Mouse (Mus musculus): ENCODE results near the gene Tnfsfm13.
"Not testable (repeated sequence)": the region's sequence is repeated elsewhere in the genome, so short reads cannot be mapped to it uniquely, and the experiment has no call there.

Gene Tnfsfm13

DNA sequence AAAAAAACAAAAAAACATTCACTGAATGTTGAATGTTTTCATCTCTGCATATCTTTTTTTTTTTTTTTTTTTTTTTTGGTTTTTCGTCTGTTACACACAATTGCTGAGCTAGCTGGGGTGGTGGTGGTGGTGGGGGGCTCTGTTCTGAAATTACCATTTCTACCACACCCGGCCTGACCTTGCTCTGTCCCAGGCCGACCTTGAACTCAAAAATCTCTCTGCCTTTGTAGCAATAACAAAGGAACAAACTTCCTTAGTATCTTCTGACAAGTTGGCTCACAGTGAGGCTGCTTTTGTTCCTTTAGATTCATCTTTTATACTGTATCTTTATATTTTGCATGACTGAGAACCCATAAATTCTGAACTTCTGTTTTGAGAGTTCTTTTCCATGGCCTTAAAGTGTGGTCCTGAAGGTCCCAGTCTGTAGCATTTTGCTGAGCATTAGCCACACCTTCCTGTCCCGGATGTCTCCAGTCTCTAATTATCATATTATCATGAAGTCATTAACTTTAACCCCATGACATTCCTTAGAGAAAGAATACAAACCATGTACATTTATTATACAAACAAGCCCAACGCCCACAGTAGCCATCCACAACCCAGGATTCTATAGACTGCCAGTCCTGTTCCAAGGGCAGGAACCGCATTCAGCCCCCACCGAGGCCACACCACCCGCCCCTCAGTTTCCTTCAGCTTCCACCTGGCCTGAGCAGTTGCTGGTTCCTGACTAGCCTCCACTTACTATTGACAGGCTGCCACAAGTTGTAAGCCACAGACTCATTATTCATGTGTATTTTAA lies 8.1 kb upstream of the Tnfsfm13 start:
- no peak for DNase-seq (ENCODE audit: low spot score)

GRCm38 (mm10) chr11:69703381-69703780 lies 7.5 kb upstream of the Tnfsfm13 start:
- not testable (repeated sequence) for DNase-seq (ENCODE audit: low spot score)

- not testable (repeated sequence) for DNase-seq (ENCODE audit: low spot score)
Measured at GRCm38 (mm10) chr11:69702886-69703285, 7.0 kb upstream of the Tnfsfm13 start.

DNA sequence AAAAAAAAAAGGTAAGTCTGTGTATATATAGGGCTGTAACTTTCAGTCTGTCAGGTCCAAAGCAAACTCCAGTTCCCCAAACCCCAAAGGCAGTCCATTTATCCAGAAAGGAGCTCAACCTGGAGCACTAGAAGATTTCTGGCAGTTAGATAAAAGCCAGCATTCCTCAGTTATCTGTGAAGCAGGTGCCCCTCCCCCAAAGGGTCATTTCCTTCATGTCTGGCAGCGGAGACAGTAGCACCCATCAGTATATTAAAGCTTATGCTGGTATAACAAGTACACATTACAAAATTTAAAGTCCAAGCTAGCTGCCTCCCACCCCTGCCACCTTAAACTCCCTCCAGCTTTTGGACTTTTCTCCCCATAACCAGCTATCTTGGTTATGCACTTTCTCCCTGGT lies 3.7 kb upstream of the Tnfsfm13 start:
- no peak for DNase-seq (ENCODE audit: low spot score)

DNA sequence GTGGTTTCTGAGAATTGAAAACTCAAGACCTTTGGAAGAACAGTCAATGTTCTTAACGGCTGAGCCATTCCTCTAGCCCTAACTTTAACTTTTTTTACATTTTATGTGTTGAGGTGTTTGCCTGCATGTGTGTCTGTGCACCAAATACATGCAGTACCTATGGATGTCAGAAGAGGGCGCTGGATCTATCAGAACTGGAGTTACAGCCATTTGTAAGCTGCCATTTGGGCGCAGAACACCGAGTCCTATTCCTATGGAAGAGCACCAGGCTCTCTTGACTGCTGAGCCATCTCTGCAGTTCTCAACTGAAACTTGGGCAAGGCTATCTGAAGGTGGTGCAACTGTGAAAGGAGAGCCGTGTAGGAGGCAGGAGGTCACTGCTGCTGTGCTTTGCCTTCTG lies 2.7 kb upstream of the Tnfsfm13 start:
- DNase-seq (ENCODE audit: low spot score) = no peak

- DNase-seq (ENCODE audit: low spot score) = no peak
Measured at GRCm38 (mm10) chr11:69697396-69697795, 1.5 kb upstream of the Tnfsfm13 start.

GRCm38 (mm10) chr11:69695046-69695360 lies 895 bp downstream of the Tnfsfm13 start:
- DNase-seq (ENCODE audit: low spot score) = no peak

DNA sequence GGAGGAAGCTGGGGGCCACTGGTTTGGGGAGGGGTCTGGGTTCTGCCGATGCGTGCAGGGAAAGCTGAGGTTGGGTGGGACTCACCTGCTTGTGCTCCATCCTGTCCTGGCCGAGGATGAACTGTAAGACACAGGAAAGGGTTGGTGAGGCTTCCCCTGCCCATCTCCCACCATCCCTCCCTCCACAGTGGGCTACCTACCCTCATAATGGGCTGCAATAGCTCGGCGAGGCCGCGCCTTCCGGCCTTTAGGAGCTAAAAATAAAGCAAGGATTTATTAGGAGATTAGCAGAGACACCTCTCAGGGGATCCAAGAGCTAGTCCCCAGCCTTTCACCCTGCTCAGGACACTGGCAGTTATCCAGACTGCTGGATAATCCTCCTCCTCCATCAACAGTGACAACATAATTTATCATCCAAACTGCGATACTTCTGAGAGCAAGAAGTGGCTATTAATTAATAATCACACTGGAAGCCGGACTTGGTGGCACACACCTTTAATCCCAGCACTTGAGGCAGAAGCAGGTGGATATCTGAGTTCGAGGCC lies 2.4 kb downstream of the Tnfsfm13 start:
- DNase-seq (ENCODE audit: low spot score) = no peak

DNA sequence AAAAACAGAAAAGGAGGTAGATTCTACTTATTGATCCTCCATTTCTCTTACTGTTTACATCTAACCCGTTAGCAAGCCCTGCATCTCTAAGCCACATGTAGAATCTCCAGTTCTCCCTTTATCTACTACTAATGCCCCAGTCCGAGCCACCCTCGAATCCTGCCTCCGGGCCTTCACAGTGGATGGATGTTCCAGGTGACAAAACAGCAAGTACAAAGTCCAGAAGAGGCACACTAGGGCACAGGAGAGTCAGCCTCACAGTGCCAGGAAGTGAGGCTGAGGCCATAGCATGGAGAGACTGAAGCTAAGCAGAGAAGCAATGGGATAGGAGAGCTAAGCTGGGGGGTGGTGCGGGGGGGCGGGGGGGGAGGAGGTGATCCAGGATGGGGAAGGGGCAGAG lies 3.0 kb downstream of the Tnfsfm13 start:
- no peak for DNase-seq (ENCODE audit: low spot score)

DNA sequence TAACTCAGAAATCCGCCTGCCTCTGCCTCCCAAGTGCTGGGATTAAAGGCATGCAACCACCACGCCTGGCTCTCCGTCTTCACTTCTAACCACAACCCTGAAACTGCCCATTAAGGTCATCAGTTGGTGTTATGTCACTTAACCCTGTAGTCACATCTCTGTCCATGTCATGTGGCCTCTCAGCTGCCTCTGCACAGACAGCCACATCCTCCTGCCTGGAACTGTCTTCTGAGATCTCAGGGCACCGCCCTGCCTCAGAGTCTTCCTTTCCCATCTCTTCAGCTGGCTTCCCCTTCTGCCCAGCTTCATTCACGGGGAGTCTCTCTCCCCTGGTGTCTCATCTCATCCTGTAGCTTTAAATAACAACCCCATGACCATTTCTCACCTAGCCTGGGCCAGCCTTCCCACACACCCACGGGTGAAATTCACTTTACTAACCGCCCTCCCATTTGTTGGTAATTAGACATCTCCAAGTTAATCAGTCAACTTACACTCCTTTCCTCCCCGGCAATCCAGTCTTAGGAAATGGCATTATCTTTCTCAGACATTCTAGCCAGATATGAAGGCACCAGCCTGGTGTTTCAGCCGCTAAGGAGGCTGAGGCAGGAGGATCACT lies 3.6 kb downstream of the Tnfsfm13 start:
- DNase-seq (ENCODE audit: low spot score) = peak; percentile 39

DNA sequence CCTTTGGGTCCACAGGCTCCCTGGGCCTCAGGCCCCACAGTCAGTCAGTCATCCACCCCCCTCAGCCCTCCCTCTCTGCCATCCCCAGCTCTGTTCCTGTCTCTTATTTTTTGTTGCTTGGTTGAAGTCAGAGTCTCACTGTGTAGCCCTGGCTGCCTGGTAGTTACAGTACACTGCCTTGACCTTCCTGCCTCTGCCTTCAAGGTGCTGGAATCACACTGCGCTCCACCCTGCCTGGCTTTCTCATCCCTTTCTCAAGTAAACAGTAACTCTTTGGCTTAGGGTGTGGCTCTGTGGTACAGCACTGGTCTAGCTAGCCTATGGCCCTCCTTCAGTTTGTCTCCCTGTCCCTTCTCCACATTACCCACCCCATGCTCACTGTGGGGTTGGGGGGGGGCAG lies 6.0 kb downstream of the Tnfsfm13 start:
- no peak for DNase-seq (ENCODE audit: low spot score)

DNA sequence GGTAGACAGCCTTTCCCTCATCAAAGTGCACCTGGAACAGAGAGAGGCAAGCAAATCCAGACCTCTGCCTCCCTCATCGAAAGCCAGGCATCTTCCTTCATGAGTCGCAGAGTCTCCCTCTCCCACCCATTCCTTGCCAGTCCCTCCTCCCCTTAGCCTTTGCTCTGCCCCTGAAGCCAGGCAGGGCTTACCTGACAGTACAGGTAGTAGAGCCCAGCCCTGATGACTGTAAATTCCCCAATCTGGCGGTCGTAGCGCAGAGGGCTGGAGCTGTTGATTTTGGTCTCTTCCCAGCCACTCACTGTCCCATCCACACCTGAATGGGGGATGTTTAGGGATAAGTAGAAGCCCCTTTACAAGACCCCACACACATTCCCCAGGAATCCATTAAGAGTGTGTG lies 8.8 kb downstream of the Tnfsfm13 start:
- no peak for DNase-seq (ENCODE audit: low spot score)

DNA sequence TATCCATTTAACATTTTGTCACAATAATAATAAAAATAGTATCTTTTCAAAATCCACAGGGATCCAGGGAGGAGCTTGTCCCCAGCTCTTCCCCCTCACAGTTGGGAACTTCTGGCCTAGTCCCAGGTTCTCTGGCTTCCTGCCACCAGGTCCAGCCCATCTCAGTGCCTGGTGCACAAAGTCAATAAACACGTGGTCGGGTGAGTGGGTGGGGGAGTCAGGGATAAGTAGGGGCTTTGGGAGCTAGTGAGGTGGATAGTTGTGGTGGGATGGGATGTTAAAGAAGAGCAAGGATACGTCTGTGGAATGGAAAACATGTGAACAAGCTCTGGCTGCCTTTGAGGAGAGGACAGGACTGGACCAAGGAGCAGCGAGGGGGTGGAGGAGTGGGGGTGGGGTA lies 9.5 kb downstream of the Tnfsfm13 start:
- DNase-seq (ENCODE audit: low spot score) = peak; percentile 84

GRCm38 (mm10) chr11:69685526-69686148 lies 10.3 kb downstream of the Tnfsfm13 start, which contains the start of gene Tnfsf13:
Gene Tnfsf13, minus strand, starts transcription at chr11:69685784.
- peak; percentile 92 for DNase-seq (ENCODE audit: low spot score)

- DNase-seq (ENCODE audit: low spot score) = no peak
Measured at GRCm38 (mm10) chr11:69684936-69685335, 11.0 kb downstream of the Tnfsfm13 start.

DNA sequence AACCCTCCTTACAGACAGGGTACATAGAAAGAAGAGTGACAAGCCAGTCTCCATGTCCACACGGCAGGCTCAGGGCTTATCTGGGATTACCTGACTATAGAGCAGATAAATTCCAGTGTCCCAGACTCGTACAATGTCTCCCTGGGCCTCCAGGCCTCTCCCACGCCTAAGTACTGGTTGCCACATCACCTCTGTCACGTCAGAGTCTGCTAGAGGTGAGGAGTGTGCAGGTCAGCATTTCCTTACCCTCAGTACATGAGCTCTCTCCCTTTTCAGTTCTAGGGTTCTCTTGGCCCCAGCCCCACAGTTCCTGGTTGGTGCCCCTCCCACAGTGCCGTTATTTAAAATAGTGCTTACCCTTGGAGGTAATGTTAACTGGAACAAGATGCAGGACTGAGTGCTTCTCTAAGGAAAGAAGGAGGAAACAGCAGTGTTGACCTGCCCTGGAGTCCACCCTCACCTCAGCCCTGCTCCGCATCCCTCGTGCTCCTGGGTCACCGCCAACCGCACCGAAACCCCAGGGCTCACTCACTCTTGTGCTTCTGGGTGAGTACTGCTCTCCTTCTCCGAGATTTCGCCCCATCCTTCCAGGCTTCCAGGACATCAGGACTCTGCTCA lies 11.7 kb downstream of the Tnfsfm13 start:
- DNase-seq (ENCODE audit: low spot score) = peak; percentile 74

GRCm38 (mm10) chr11:69683576-69683975 lies 12.3 kb downstream of the Tnfsfm13 start:
- no peak for DNase-seq (ENCODE audit: low spot score)

GRCm38 (mm10) chr11:69682840-69683533 lies 12.9 kb downstream of the Tnfsfm13 start:
- peak; percentile 93 for DNase-seq (ENCODE audit: low spot score)

GRCm38 (mm10) chr11:69682209-69682839 lies 13.6 kb downstream of the Tnfsfm13 start:
- DNase-seq (ENCODE audit: low spot score) = no peak

DNA sequence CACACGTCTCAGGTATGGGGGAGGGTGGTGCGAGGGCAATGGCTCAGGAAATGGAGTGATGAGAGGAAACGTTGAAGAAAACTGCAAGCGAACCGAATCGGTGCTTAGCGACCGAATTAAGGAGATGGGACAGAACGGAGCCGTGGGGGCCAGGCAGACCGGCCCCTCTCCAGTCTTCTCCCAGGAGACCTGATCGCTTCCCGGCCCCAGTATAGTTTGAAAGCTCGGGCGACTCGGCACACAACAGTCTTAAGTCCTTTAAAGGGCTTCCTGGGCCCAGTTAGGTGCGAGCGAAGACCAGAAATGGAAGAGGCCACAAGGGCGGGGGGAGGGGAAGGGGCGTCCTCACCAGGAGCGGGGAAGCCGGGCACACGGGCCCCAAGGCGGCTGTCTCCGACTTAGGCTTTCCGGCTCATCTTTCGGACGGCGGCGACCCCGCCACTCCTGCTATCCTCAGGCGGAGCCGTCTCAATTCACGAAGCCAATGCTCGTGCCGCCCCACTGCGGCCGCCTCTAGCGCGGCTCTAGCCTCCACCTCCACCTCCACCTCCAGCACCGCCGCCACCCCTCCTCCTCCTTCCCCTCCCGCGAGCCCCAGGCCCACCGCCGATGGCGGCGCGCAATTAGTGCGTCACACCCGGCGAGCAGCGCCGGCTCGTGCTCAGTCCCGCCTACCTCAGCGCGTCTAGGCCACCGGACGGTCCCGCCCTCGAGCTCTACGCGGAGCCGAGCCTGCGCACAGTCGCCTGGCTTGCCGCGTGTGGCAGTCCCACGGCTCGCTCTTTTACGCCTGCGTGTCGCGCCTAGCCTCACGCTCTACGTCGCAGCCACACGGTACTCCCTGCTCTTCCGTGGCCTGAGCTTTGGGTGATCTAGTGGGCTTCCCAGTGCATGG lies 14.3 kb downstream of the Tnfsfm13 start, which contains the start of gene Senp3:
Senp3 (minus strand) TSS at position 771 of the 895 bp plus-strand sequence.
- DNase-seq (ENCODE audit: low spot score) = peak; percentile 97
